Mouse (Mus musculus) retina, postnatal 1 day (tissue): Measurements from ENCODE around the gene Elobl.
A peak's percentile ranks its signal among the peaks of the same experiment; 100 is the strongest.
"Not testable (repeated sequence)": the region's sequence is repeated elsewhere in the genome, so short reads cannot be mapped to it uniquely, and the experiment has no call there.

ENCODE experiments used
- DNase-seq: peaks from one replicate; pipeline ENCODE4 v3.0.0-alpha.2; 2012

Elobl gene

DNA sequence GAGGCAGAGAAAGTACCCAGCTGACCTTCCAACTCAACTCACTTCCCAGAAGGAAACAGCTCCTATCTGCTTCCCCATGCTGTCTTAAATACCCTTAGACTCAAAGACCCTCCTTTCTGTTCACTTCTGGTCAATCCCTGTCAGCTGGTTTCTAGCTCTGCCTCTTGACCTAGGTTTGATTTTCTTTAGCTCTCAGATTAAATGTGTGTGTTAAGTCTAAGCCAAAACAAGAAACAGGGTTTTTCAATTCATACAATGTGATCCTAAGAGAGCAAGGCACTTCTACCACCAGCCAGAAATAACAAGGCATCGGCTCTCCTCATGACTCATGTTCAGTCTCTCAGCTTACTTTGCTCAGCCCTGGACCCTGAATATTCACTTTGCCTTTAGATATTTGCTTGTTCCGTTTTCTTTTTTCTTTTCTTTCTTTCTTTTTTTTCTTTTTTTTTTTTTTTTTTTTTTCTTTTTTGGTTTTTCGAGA is at the start of gene Elobl:
Gene Elobl, minus strand, starts transcription at position 51 of the 481 bp plus-strand sequence.
- no peak for DNase-seq

DNA sequence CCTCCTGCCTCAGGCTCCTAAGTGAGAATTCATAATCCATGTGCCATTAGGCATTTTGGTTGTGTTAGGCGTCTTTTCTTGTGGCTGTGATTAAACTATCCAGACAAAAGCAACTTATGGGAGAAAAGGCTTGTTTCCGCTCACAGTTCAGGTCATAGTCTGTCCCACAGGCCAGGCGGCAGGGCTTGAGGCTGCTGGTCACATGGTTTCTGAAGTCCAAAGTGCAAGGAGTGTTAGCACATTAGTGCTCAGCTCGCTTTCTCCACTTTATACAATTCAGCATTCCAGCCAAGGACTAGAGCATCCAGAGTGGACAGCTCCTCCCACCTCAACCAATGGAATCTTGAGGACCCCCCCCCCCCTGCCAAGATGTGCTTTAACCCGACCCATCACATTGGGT is 45.5 kb upstream of the Elobl start:
- DNase-seq = no peak

GRCm38 (mm10) chr11:89009496-89009895 is 42.8 kb upstream of the Elobl start:
- no peak for DNase-seq

GRCm38 (mm10) chr11:89009066-89009465 is 42.3 kb upstream of the Elobl start:
- no peak for DNase-seq

GRCm38 (mm10) chr11:89007582-89007981 is 40.9 kb upstream of the Elobl start:
- DNase-seq = no peak

- no peak for DNase-seq
These were observed 39.7 kb upstream of the Elobl start for GRCm38 (mm10) chr11:89006404-89006803.

DNA sequence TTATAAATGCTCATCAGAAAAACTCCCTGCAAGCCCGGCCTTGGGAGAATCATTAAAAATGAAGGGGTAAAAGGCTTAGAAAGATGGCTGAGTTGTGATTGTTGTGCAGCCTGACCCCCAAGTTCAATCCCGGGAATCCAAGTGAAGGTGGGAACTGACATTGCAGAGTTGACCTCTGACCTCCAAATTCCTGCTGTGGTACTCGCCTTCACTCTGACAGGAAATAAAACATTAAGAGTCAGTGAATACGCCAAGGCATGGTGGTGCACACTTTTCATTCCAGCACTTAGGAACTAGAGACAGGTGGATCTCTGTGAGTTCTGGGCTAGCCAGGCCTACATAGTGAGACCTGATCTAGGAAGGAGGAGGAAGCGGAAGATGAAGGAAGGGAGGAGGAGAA is 38.7 kb upstream of the Elobl start:
- DNase-seq = no peak

DNA sequence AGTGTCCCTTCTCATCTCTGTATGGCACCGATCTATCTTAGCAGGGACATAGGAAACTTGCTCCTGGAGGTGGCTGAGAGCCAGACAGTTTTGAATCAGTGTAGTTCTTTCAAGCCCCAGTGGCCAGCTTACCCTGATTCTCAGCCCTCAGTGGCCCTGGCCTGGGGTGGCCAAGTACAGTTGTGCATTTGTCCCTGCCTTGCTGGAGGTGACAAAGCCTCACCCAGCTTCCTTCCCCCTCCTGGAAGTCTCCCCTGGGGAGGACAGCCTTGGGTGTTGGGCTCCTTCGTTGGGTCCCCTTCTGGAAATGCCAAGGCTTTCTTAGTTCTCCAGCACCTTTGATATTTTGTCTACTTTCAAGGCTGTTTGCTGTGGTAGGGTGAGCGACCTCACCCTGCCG is 37.0 kb upstream of the Elobl start:
- DNase-seq = no peak

- DNase-seq = peak; percentile 16
These were observed 36.3 kb upstream of the Elobl start for GRCm38 (mm10) chr11:89003078-89003477.

GRCm38 (mm10) chr11:89002621-89003020 is 35.9 kb upstream of the Elobl start:
- no peak for DNase-seq

GRCm38 (mm10) chr11:89002068-89002467 is 35.3 kb upstream of the Elobl start:
- DNase-seq = no peak

- no peak for DNase-seq
These were observed 34.8 kb upstream of the Elobl start for GRCm38 (mm10) chr11:89001569-89001968.

DNA sequence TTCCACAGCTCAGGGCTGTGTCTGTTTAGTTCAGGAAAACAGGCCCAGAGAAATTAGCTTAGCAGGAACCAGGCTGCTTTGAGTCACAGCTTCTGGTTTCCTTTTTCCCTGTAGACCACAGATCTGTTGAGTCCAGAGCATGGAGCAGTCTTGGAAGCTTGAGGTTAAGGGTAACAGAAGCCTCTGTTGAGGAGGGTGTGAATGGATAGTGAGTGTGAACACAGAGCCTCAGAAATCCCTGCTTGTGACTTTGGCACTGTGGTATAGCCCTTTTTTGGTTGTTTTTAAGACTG is 33.7 kb upstream of the Elobl start:
- no peak for DNase-seq

DNA sequence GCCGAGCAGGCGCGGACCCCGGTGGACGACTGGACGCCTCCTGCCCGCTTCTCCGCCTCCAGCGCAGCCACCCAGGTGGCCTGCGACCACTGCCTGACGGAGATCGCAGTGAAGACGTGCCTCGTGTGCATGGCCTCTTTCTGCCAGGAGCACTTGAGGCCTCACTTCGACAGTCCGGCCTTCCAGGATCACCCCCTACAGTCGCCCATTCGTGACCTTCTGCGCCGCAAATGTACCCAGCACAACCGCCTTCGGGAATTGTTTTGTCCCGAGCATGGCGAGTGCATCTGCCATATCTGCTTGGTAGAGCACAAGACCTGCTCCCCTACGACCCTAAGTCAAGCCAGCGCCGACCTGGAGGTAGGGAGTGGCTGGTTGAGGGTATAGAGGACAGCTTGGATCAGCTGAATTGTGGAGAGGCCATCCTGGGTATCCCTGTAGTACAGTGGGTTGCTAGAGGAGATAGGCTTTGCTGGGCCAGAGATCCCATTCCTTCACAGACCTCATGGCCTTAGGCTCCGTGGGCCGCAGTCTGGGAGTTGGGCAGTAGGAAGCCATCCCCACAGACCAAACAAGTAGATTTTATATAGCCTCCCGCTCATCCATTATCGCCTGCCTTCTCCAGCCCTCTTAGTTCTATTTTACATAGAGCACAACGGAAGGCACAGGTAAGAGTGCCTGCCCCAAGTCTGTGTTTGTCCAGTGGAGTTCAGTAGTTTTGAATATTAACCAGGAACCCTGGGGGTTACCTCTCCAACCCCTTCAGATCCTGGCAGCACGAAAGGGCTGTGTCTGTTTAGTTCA is 33.2 kb upstream of the Elobl start:
- DNase-seq = no peak

DNA sequence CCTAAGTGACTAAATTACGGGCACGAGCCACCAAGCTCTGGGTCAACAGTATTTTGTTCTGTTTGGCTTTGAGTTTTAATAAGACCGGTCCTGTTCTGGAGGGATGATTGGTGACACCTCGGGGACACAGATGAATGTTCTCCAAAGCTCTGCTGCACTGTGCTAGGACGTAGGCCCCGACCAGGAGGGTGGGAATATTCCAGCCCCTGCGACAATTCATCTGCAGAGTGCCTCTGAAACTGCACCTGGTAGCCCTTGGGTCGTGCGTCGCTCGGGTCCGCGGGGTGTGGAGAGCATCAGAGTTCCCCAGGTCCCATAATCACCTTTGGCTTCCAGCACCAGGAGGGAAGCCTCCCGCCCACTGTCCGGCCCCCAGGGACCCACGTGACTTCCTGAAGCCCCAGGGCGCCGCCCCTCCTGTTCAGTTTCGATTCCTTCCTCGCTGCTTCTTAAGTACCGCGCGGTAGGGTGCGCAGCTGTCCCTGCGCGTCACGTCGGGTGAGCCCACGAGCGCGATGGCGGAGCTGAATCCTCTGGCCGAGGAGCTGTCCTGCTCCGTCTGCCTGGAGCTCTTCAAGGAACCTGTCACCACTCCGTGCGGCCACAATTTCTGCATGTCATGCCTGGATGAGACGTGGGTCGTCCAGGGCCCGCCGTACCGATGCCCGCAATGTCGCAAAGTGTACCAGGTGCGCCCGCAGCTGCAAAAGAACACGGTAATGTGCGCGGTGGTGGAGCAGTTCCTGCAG is 32.4 kb upstream of the Elobl start, which contains the start of gene Trim25:
Gene Trim25, plus strand, starts transcription at position 403 of the 749 bp plus-strand sequence.
- peak; percentile 91 for DNase-seq

GRCm38 (mm10) chr11:88998406-88998805 is 31.7 kb upstream of the Elobl start:
- no peak for DNase-seq

DNA sequence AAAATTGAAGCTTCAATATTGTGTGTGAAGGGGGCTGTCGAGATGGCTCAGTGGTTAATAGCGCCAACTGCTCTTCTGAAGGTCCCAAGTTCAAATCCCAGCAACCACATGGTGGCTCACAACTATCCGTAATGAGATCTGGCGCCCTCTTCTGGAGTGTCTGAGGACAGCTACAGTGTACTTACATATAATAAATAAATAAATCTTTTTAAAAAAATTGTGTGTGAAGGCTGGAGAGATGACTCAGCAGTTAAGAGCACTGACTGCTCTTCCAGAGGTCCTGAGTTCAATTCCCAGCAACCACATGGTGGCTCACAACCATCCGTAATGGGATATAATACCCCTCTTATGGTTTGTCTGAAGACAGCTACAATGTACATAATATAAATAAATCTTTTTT is 30.6 kb upstream of the Elobl start:
- DNase-seq = not testable (repeated sequence)

GRCm38 (mm10) chr11:88996427-88996826 is 29.7 kb upstream of the Elobl start:
- no peak for DNase-seq

DNA sequence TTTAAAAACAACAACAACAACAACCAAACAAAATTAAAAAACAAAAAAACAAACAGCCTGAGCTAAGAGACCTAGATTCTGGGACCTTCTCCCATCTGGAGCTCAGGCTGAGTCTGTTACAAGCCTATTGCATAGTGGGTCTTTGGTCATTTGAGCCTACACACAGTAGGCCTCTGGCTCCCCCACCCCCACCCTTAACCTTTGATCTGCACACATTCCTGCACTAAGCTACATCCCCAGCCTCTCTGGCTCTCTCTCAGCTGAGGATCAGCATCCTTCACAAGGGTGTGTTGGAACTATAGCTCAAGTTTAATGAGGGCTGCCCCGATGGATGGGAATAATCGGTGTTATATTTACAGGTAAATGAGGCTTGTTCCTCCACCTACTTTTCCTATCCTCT is 28.9 kb upstream of the Elobl start:
- no peak for DNase-seq

DNA sequence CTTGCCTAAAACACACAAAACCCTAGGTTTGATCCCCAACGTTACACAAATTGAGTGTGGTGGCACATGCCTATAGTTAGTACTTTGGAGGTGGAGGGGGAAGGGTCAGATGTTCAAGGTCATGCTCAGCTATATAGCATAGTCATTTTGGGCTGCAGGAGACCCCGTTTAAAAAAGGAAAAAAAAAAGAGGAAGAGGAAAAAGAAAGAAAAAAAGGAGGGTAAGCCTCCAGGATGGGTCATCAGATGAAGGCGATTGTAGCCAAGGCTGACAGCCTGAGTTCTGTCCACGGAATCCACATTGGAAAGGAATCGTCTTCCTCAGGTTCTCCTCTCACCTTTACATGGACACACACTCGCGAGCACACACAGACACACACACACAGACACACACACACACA is 27.8 kb upstream of the Elobl start:
- no peak for DNase-seq

DNA sequence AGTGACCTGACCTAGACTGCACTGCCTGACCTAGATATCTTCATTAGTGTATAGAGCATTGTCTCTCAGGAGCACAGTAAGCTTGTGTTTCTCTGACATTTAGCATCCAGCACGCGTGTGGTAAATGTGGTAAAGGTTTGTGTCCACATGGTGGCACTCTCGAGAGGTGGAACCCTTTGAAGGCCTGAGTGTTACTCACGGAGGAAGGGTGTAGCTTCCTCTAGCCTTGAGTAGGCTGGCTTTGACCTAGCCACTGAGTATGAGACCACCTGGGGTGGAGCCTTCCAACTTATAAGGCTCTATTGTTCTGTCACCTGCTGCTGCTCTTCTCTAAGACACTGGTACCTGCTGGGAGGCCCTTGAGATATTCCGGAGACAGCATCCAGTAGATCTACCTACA is 26.9 kb upstream of the Elobl start:
- peak; percentile 85 for DNase-seq

DNA sequence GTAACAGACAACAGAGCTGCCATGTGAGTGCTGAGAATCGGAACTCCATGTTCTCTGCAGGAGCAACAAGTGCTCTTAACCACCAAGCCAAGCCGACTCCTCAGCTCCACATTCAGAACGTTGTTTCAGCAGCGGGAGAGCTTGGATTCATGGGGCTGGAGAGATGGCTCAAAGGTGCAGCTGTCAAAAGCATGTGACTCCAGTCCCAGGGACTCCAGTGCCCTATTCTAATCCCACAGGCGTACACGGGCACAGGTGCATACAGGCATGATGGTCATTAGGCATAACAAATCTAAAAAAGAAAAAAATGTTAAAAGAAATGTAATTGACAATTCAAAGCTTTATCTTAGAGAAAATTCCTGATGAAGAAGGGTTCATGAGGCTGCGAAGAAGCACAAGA is 26.5 kb upstream of the Elobl start:
- no peak for DNase-seq

GRCm38 (mm10) chr11:88989530-88989929 is 22.8 kb upstream of the Elobl start:
- DNase-seq = peak; percentile 70

GRCm38 (mm10) chr11:88988956-88989355 is 22.2 kb upstream of the Elobl start:
- DNase-seq = no peak
